Mouse (Mus musculus): Measurements from ENCODE around the gene Ahcy. TPM values are rescaled to one million over a fixed set of nuclear protein-coding genes. Genes with fewer than 3 reads are reported as not detected.

The Ahcy gene
- polyA plus RNA-seq, 1 experiment from 2014 or later, result 53.9 TPM

DNA sequence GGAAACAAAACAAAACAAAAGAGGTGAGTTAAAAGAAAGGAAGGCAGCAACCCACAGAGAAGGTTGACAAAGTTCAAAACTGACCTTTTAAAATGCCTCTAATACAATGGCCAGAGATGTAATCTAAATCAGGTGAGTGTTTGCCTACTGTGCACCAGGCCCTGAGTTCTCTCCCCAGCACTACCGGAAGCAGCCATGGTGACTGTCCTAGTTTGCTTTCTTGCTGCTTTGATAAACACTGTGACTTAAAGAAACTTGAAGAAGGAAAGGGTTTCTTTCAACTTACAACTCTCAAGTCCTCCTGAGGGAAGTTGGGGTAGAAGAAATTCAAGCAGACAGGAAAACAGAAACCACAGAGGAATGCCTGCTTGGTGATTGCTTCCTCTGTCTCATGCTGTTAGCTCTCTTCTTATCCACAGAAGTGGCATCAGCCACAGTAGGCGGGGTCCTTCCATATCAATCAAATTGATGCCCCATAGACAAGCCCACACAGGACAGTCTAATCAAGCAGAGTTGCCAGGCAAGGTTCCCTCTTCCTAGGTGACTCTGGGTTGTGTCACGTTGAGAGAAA, 63.1 kb downstream of the Ahcy start:
- ATAC-seq, result no peak
- WGBS, result 57% methylated on average over 3 of the region's 3 CpGs

More for the DNA sequence above, 63.1 kb downstream of the Ahcy start:
- Histone ChIP-seq H3K4me3 (no peak overlapping the region), H3K27ac (no peak overlapping the region), H3K9me3 (replicated peaks) (no peaks in the 10 kb centered on the region), H3K27me3 (peaks cover 9% of the 10 kb centered on the region; the same call in 1 of the 2 replicates), H3K9ac (no peak overlapping the region), H3K36me3 (ENCODE audit: poor library complexity, severe bottlenecking) (no peaks in the 10 kb centered on the region), H3K4me1 (no peaks in the 10 kb centered on the region), H3K4me2 (no peak overlapping the region)

Other genes starting within 250 kb of the Ahcy start
- gene Eif2s2, start 181.6 kb downstream of the Ahcy start, polyA plus RNA-seq (2015; fragmentation: Nextera tagmentation; extraction: Ambion mirVana), result 88.1 and 97.0 TPM in 2 replicates
- 0.06 and 0.14 TPM in 2 replicates for gene Gm14226, start 56.2 kb downstream of the Ahcy start, polyA plus RNA-seq (2015; fragmentation: Nextera tagmentation; extraction: Ambion mirVana)
- 53.2 and 56.8 TPM in 2 replicates for gene Itch, start 59.0 kb upstream of the Ahcy start, polyA plus RNA-seq (2015; fragmentation: Nextera tagmentation; extraction: Ambion mirVana)
- gene Dynlrb1, start 162.0 kb upstream of the Ahcy start, polyA plus RNA-seq (2015; fragmentation: Nextera tagmentation; extraction: Ambion mirVana), result 608 and 639 TPM in 2 replicates
- gene Map1lc3a, start 201.8 kb upstream of the Ahcy start, polyA plus RNA-seq (2015; fragmentation: Nextera tagmentation; extraction: Ambion mirVana), result 209 and 234 TPM in 2 replicates

Data from forebrain, embryonic 13.5 days (tissue).